Mouse (Mus musculus): Measurements from ENCODE around the gene Babam2.

GRCm38 (mm10) chr5:31762773-31763172, 65.3 kb downstream of the Babam2 start:
- TF ChIP-seq POLR2A (IDR thresholded peaks at IDR 0.05; ENCODE audit: insufficient read depth, low read length) (no peak), CTCF (IDR thresholded peaks at IDR 0.05; ENCODE audit: low read depth, low read length) (no peak)
